Mouse (Mus musculus): ENCODE measurements at regions not wholly inside any gene's neighbourhood (a gene's known extent, or its start where the extent isn't known, plus 50 kb on each side); places are given as distances from the start of the nearest gene placed in this dataset.
A peak's percentile ranks its signal among the peaks of the same experiment; 100 is the strongest.

GRCm38 (mm10) chr15:38351701-38352100 is 926.3 kb downstream of the 4930447A16Rik start:
- DNase-seq = no peak

GRCm38 (mm10) chr15:38353371-38353770 is 928.0 kb downstream of the 4930447A16Rik start:
- DNase-seq = no peak

- no peak for DNase-seq
These were observed 933.7 kb downstream of the 4930447A16Rik start for GRCm38 (mm10) chr15:38359053-38359452.

- no peak for DNase-seq
These were observed 938.2 kb downstream of the 4930447A16Rik start for GRCm38 (mm10) chr15:38363522-38363921.

- no peak for DNase-seq
These were observed 938.7 kb downstream of the 4930447A16Rik start for GRCm38 (mm10) chr15:38364014-38364413.

- DNase-seq = no peak
These were observed 942.3 kb downstream of the 4930447A16Rik start for GRCm38 (mm10) chr15:38367643-38368042.

GRCm38 (mm10) chr15:38368291-38368690 is 942.9 kb downstream of the 4930447A16Rik start:
- DNase-seq = no peak

- DNase-seq = no peak
These were observed 946.2 kb downstream of the 4930447A16Rik start for GRCm38 (mm10) chr15:38371404-38372090.

- peak; percentile 94 for DNase-seq
These were observed 948.4 kb downstream of the 4930447A16Rik start for GRCm38 (mm10) chr15:38373797-38374196.

GRCm38 (mm10) chr15:38374786-38375185 is 949.4 kb downstream of the 4930447A16Rik start:
- peak; percentile 92 for DNase-seq

- DNase-seq = peak; percentile 50
These were observed 952.8 kb downstream of the 4930447A16Rik start for GRCm38 (mm10) chr15:38378106-38378505.

GRCm38 (mm10) chr15:38387617-38388016 is 962.3 kb downstream of the 4930447A16Rik start:
- DNase-seq = no peak

- DNase-seq = peak; percentile 52
These were observed 963.1 kb downstream of the 4930447A16Rik start for GRCm38 (mm10) chr15:38388436-38388835.

GRCm38 (mm10) chr15:38390450-38390849 is 965.1 kb downstream of the 4930447A16Rik start:
- DNase-seq = no peak

GRCm38 (mm10) chr15:38391420-38391819 is 966.1 kb downstream of the 4930447A16Rik start:
- DNase-seq = peak; percentile 77

GRCm38 (mm10) chr15:38391860-38392259 is 966.5 kb downstream of the 4930447A16Rik start:
- no peak for DNase-seq

GRCm38 (mm10) chr15:38392441-38393149 is 967.2 kb downstream of the 4930447A16Rik start:
- DNase-seq = no peak

GRCm38 (mm10) chr15:38398852-38399251 is 973.5 kb downstream of the 4930447A16Rik start:
- no peak for DNase-seq

- DNase-seq = no peak
These were observed 977.4 kb downstream of the 4930447A16Rik start for GRCm38 (mm10) chr15:38402762-38403161.

GRCm38 (mm10) chr15:38403760-38404375 is 978.5 kb downstream of the 4930447A16Rik start:
- no peak for DNase-seq

GRCm38 (mm10) chr15:38406114-38406960 is 981.0 kb downstream of the 4930447A16Rik start:
- DNase-seq = peak; percentile 45

- no peak for DNase-seq
These were observed 982.1 kb downstream of the 4930447A16Rik start for GRCm38 (mm10) chr15:38407476-38407875.
